Mouse (Mus musculus) stomach, embryonic 14.5 days (tissue): Measurements from ENCODE around the gene Trpc4ap. TPM values are rescaled to one million over a fixed set of nuclear protein-coding genes. Genes with fewer than 3 reads are reported as not detected.
A peak's percentile ranks its signal among the peaks of the same experiment; 100 is the strongest.

ENCODE experiments used
- ATAC-seq: fragments of 200-750 bp; cut with Nextera tagmentation; 2 replicates; pipeline ENCODE4 v1.8.0; 2017; ENCODE audit warnings: low read depth, moderate TSS enrichment; ENCODE audit not compliant: insufficient number of reproducible peaks, insufficient read depth, low FRiP score
- H3K27ac ChIP-seq: fragments of 300-500 bp; sonication (generic); 2 replicates; pipeline ENCODE4 v1.5.1; 2014; ENCODE audit warnings: mild to moderate bottlenecking, low read length, moderate library complexity, mixed read lengths
- H3K27me3 ChIP-seq: fragments of 300-500 bp; sonication (generic); 2 replicates; pipeline ENCODE4 v1.6.1; 2014; ENCODE audit warnings: low read length, control low read depth, mixed read lengths; ENCODE audit not compliant: control insufficient read depth, insufficient read depth
- H3K36me3 ChIP-seq: fragments of 300-500 bp; sonication (generic); 2 replicates; pipeline ENCODE4 v1.6.1; 2014; ENCODE audit warnings: mild to moderate bottlenecking, control low read depth, low read length, moderate library complexity, mixed read lengths; ENCODE audit not compliant: control insufficient read depth, insufficient read depth
- H3K4me1 ChIP-seq: fragments of 300-500 bp; sonication (generic); 2 replicates; pipeline ENCODE4 v1.6.1; 2014; ENCODE audit warnings: low read length, control low read depth, mixed read lengths; ENCODE audit not compliant: control insufficient read depth, insufficient read depth
- H3K4me2 ChIP-seq: fragments of 300-500 bp; sonication (generic); replicated peaks from 2 replicates; pipeline ENCODE4 v1.6.1; 2014; ENCODE audit warnings: low read depth, low read length, control low read depth
- H3K4me3 ChIP-seq: fragments of 300-500 bp; sonication (generic); 2 replicates; pipeline ENCODE4 v1.5.1; 2014; ENCODE audit warnings: low read depth, low read length, control low read depth
- H3K9ac ChIP-seq: fragments of 300-500 bp; sonication (generic); replicated peaks from 2 replicates; pipeline ENCODE4 v1.6.1; 2014; ENCODE audit warnings: low read depth, mild to moderate bottlenecking, control low read depth, low read length, moderate library complexity, mixed read lengths
- H3K9me3 ChIP-seq: fragments of 300-500 bp; sonication (generic); 2 replicates; pipeline ENCODE4 v1.6.1; 2016; ENCODE audit warnings: low read depth, low read length, control low read depth; ENCODE audit not compliant: control insufficient read depth
- WGBS: fragments of 180-500 bp; shearing (Covaris S2); extraction: QIAGEN DNeasy Blood & Tissue Kit; methylation state at CpG from one replicate; pipeline ENCODE4 v1.1.7; 2014; 5-methylcytosine and 5-hydroxymethylcytosine counted together
- polyA plus RNA-seq: library from polyadenylated mRNA; unstranded; fragments of >200 nt; fragmentation: Nextera tagmentation; extraction: Ambion mirVana; gene quantifications from 2 replicates; pipeline ENCODE4 v1.2.1, GENCODE M21; 2014

Trpc4ap gene
- polyA plus RNA-seq, 1 experiment from 2014 or later: 137 TPM

DNA sequence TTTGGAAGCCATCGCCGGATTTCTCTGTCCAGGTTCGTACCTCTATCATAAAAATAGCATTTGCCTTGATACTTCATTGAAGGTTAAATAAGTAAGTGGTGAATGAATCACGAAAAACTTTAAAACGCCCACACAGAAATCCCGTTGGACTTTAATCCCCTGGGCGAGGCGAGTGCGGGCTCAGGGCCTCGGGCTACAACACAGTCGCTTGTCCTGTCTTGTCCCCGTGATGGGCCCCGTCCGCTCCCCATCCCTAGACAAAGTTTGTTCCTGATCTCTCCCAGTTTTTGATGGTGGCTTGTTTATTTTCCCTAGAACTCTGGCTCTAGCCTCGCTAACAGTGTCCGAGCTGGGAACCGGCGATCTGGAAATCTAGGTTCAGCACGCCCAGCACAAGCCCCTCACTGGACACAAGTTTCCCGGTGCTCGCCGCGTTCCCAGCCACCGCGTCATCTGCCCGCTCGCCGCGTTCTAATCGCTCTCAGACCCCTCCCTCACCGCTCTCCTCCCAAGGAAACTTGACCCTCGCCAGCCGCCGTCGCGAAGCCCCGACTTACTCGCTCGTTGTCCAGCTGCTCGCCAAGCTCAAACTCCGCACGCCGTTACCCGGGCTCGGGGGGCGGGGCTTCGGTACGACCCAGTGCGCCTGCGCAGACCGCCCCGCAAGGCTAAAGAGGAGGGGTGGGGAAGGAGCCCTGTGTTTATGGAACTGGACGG lies 99.9 kb downstream of the Trpc4ap start, which contains the start of gene Gss:
TSS of gene Gss (minus strand) at position 674 of the 717 bp plus-strand sequence.
- Histone ChIP-seq H3K9ac (peak within 1 kb of the TSS; percentile 77), H3K4me2 (peak within 1 kb of the TSS; percentile 76), H3K27ac (peak within 1 kb of the TSS; percentile 85), H3K36me3 (no peaks in the 10 kb centered on the region), H3K4me1 (peaks cover 6% of the 10 kb centered on the region; the same call in 1 of the 2 replicates), H3K27me3 (no peaks in the 10 kb centered on the region), H3K9me3 (no peaks in the 10 kb centered on the region), H3K4me3 (peak within 1 kb of the TSS; percentile 65)
- peak; percentile 92 for ATAC-seq
- under 1% methylated on average over 53 of the region's 53 CpGs for whole genome bisulfite sequencing

DNA sequence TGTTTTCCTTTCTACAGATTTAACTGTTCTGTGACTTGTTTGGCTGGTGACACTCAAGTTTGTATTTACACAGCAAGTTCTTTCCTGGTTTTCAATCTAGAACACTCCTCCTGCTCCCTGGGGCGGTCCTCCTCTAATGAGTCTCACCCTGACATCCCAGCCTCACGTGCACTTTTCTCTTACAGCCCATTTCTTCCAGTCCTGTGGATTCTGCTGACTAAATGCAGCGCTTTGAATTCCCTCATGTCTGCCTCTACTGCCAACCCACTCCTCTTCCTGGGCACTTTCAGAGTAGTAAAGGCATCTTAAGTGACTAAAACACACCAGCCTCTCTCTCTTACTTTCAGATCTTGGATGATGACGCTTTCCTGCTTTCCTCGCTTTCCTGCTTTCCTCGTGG lies 100.5 kb downstream of the Trpc4ap start:
- Histone ChIP-seq H3K27me3 (no peaks in the 10 kb centered on the region), H3K9ac (peak overlapping the region; percentile 77), H3K4me1 (peaks cover 6% of the 10 kb centered on the region; the same call in 1 of the 2 replicates), H3K36me3 (no peaks in the 10 kb centered on the region), H3K27ac (peak overlapping the region; percentile 85), H3K4me3 (peak overlapping the region; percentile 65), H3K9me3 (no peaks in the 10 kb centered on the region), H3K4me2 (peak overlapping the region; percentile 76)
- WGBS: 5% methylated on average over 6 of the region's 6 CpGs
- no peak for ATAC-seq

GRCm38 (mm10) chr2:155590876-155591275 lies 101.3 kb downstream of the Trpc4ap start:
- Histone ChIP-seq H3K27ac (no peak overlapping the region), H3K9me3 (no peaks in the 10 kb centered on the region), H3K36me3 (no peaks in the 10 kb centered on the region), H3K4me2 (no peak overlapping the region), H3K4me3 (no peak overlapping the region), H3K9ac (no peak overlapping the region), H3K4me1 (peaks cover 6% of the 10 kb centered on the region; the same call in 1 of the 2 replicates), H3K27me3 (no peaks in the 10 kb centered on the region)
- WGBS: 92% methylated on average over 2 of the region's 2 CpGs
- ATAC-seq: no peak

GRCm38 (mm10) chr2:155589521-155589920 lies 102.7 kb downstream of the Trpc4ap start:
- Histone ChIP-seq H3K4me1 (peaks cover 6% of the 10 kb centered on the region; the same call in 1 of the 2 replicates), H3K36me3 (no peaks in the 10 kb centered on the region), H3K27me3 (no peaks in the 10 kb centered on the region), H3K9ac (no peak overlapping the region), H3K9me3 (no peaks in the 10 kb centered on the region), H3K4me2 (no peak overlapping the region), H3K4me3 (no peak overlapping the region), H3K27ac (no peak overlapping the region)
- 78% methylated on average over 6 of the region's 6 CpGs for WGBS
- ATAC-seq: no peak

DNA sequence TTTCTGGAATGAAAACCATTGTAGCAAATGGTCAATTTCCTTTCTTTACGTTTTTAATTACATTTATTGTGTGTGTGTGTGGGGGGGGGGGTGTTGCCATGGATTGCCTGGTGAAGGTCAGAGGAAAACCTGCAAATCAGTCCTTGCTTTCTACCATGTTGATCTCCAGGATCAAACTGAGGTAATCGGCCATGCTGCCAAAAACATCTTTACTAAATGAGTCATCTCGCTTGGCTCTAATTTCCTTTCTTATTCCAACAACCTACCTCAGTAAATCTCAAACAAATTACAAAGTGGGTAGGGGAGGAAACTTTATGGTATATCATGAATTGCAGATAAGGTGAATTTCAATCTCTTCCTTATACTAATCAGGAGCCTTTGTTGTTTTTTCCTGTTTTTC lies 104.0 kb downstream of the Trpc4ap start:
- WGBS: 77% methylated on average over 3 of the region's 3 CpGs
- Histone ChIP-seq H3K4me2 (no peak overlapping the region), H3K27ac (no peak overlapping the region), H3K9ac (no peak overlapping the region), H3K4me1 (peaks cover 6% of the 10 kb centered on the region; the same call in 1 of the 2 replicates), H3K9me3 (no peaks in the 10 kb centered on the region), H3K4me3 (no peak overlapping the region), H3K27me3 (no peaks in the 10 kb centered on the region), H3K36me3 (no peaks in the 10 kb centered on the region)
- ATAC-seq: no peak

- Histone ChIP-seq H3K27ac (no peak overlapping the region), H3K9me3 (no peaks in the 10 kb centered on the region), H3K36me3 (no peaks in the 10 kb centered on the region), H3K27me3 (no peaks in the 10 kb centered on the region), H3K9ac (no peak overlapping the region), H3K4me3 (no peak overlapping the region), H3K4me2 (no peak overlapping the region), H3K4me1 (no peaks in the 10 kb centered on the region)
- WGBS: 72% methylated on average over 10 of the region's 10 CpGs
- no peak for ATAC-seq
These were observed 106.7 kb downstream of the Trpc4ap start for GRCm38 (mm10) chr2:155585486-155585885.

DNA sequence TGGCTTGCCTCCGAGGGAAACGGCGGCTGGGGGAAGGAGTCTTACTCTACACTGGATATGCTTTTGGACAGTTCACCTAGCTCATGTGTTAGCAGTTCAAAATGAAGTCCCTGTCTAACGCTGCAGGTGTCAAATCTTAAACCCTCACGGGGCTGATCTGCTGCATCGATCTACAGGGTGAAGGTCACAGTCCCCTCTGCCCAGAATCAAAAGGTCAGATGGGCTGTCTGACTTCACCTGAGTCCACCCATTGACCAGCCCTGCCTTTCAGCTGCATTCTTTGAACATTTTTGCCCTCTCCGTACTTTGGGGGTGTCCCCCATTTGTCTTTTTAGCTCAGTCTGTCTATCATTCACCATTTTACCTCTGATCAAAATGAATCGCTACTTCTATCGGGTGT lies 107.1 kb downstream of the Trpc4ap start:
- no peak overlapping the region for H3K4me2 ChIP-seq
- H3K36me3 ChIP-seq: no peaks in the 10 kb centered on the region
- no peak for ATAC-seq
- H3K27me3 ChIP-seq: no peaks in the 10 kb centered on the region
- H3K9ac ChIP-seq: no peak overlapping the region
- 85% methylated on average over 9 of the region's 9 CpGs for WGBS
- no peaks in the 10 kb centered on the region for H3K9me3 ChIP-seq
- H3K27ac ChIP-seq: no peak overlapping the region
- no peak overlapping the region for H3K4me3 ChIP-seq
- H3K4me1 ChIP-seq: no peaks in the 10 kb centered on the region
